Mouse (Mus musculus): ENCODE data around the gene Hpd.

DNA sequence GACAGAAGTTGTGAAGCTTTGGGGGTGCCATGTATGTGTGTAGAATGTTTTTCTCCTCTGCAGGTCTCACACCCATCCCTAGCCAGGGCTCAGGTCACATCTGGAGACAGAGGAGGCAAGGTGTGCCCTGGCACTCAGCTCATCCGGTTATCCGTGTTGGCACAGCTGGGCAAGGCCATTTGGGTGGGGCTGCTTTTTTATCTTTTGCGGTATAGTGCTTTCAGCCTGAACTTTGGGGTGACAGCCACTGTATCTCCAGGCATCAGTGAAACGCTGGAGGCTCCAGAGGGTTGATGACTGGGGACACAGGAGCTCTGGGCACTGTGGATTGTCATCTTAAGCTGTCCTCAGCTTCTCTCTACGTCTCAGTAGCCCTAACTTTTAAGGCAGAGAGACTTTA, 10.9 kb upstream of the Hpd start:
- TF ChIP-seq CTCF (IDR thresholded peaks at IDR 0.05; ENCODE audit: low read depth) = no peak
- TF ChIP-seq EP300 (IDR thresholded peaks at IDR 0.05; ENCODE audit: low read depth) = peak; percentile 93
